Mouse (Mus musculus): ENCODE measurements around the gene Ahnak2.

Ahnak2 gene

GRCm38 (mm10) chr12:112796551-112797510 lies 5.6 kb downstream of the Ahnak2 start:
- DNase-seq (ENCODE audit: low read depth, low spot score), result no peak

GRCm38 (mm10) chr12:112795466-112796104 lies 6.9 kb downstream of the Ahnak2 start:
- no peak for DNase-seq (ENCODE audit: low read depth, low spot score)

GRCm38 (mm10) chr12:112794998-112795397 lies 7.5 kb downstream of the Ahnak2 start:
- DNase-seq (ENCODE audit: low read depth, low spot score), result no peak

- no peak for DNase-seq (ENCODE audit: low read depth, low spot score)
Observed at GRCm38 (mm10) chr12:112794356-112794816, 8.1 kb downstream of the Ahnak2 start.

GRCm38 (mm10) chr12:112793601-112794355 lies 8.7 kb downstream of the Ahnak2 start:
- no peak for DNase-seq (ENCODE audit: low read depth, low spot score)

GRCm38 (mm10) chr12:112791026-112791425 lies 11.4 kb downstream of the Ahnak2 start:
- no peak for DNase-seq (ENCODE audit: low read depth, low spot score)

GRCm38 (mm10) chr12:112774481-112774880 lies 28.0 kb downstream of the Ahnak2 start:
- DNase-seq (ENCODE audit: low read depth, low spot score), result no peak

GRCm38 (mm10) chr12:112774026-112774425 lies 28.4 kb downstream of the Ahnak2 start:
- no peak for DNase-seq (ENCODE audit: low read depth, low spot score)

- no peak for DNase-seq (ENCODE audit: low read depth, low spot score)
Observed at GRCm38 (mm10) chr12:112773366-112773765, 29.1 kb downstream of the Ahnak2 start.

GRCm38 (mm10) chr12:112772306-112772705 lies 30.2 kb downstream of the Ahnak2 start:
- no peak for DNase-seq (ENCODE audit: low read depth, low spot score)

GRCm38 (mm10) chr12:112770396-112770795 lies 32.1 kb downstream of the Ahnak2 start:
- no peak for DNase-seq (ENCODE audit: low read depth, low spot score)

GRCm38 (mm10) chr12:112769751-112770150 lies 32.7 kb downstream of the Ahnak2 start:
- DNase-seq (ENCODE audit: low read depth, low spot score), result no peak

- DNase-seq (ENCODE audit: low read depth, low spot score), result no peak
Observed at GRCm38 (mm10) chr12:112769031-112769430, 33.4 kb downstream of the Ahnak2 start.

- no peak for DNase-seq (ENCODE audit: low read depth, low spot score)
Observed at GRCm38 (mm10) chr12:112768166-112768565, 34.3 kb downstream of the Ahnak2 start.

- no peak for DNase-seq (ENCODE audit: low read depth, low spot score)
Observed at GRCm38 (mm10) chr12:112767036-112767890, 35.2 kb downstream of the Ahnak2 start.

GRCm38 (mm10) chr12:112766586-112766985 lies 35.9 kb downstream of the Ahnak2 start:
- DNase-seq (ENCODE audit: low read depth, low spot score), result no peak

GRCm38 (mm10) chr12:112764991-112765390 lies 37.5 kb downstream of the Ahnak2 start:
- DNase-seq (ENCODE audit: low read depth, low spot score), result no peak

GRCm38 (mm10) chr12:112764141-112764540 lies 38.3 kb downstream of the Ahnak2 start:
- DNase-seq (ENCODE audit: low read depth, low spot score), result no peak

- DNase-seq (ENCODE audit: low read depth, low spot score), result no peak
Observed at GRCm38 (mm10) chr12:112763176-112763575, 39.3 kb downstream of the Ahnak2 start.

GRCm38 (mm10) chr12:112762018-112762417 lies 40.4 kb downstream of the Ahnak2 start:
- DNase-seq (ENCODE audit: low read depth, low spot score), result no peak

GRCm38 (mm10) chr12:112761411-112761810 lies 41.0 kb downstream of the Ahnak2 start:
- DNase-seq (ENCODE audit: low read depth, low spot score), result no peak
